Mouse (Mus musculus): ENCODE measurements around the gene Hist1h3d. TPM values are rescaled to one million over a fixed set of nuclear protein-coding genes. Genes with fewer than 3 reads are reported as not detected.
A peak's percentile ranks its signal among the peaks of the same experiment; 100 is the strongest.
"Not testable (repeated sequence)": the region's sequence is repeated elsewhere in the genome, so short reads cannot be mapped to it uniquely, and the experiment has no call there.

Hist1h3d gene
- polyA plus RNA-seq, 2 experiments = 7.2 to 20.4 TPM

GRCm38 (mm10) chr13:23543965-23544786, 31.4 kb upstream of the Hist1h3d start, which contains the start of gene Hist1h3f:
Hist1h3f (plus strand) TSS chr13:23544052.
- no peaks in the 10 kb centered on the region for H3K27me3 ChIP-seq (ENCODE audit: control insufficient read depth, insufficient read depth, low read length)
- under 1% methylated on average over 30 of the region's 45 CpGs for WGBS (ENCODE audit: insufficient replicate concordance)
- peak within 1 kb of the TSS; percentile 66 to 75 for H3K4me3 ChIP-seq (ENCODE audit: insufficient read depth in 1 of 2, low read depth in 2 of 2, low read length in 2 of 2)
- peak within 1 kb of the TSS; percentile 96 for H3K9ac ChIP-seq (replicated peaks)
- peak within 1 kb of the TSS; percentile 90 for H3K4me2 ChIP-seq (ENCODE audit: low read depth)
- H3K36me3 ChIP-seq (replicated peaks; ENCODE audit: control insufficient read depth, insufficient read depth, low read depth) = no peaks in the 10 kb centered on the region
- TF ChIP-seq EP300 (IDR thresholded peaks at IDR 0.05; ENCODE audit: low read depth) (peak; percentile 77), CTCF (IDR thresholded peaks at IDR 0.05; ENCODE audit: low read depth) (no peak; the same call in 1 of the 2 replicates)
- peak; percentile 93 to 94 (median 94) for DNase-seq (ENCODE audit: low read depth in 3 of 3, low spot score in 3 of 3)
- H3K4me1 ChIP-seq (replicated peaks; ENCODE audit: control insufficient read depth in 2 of 2, insufficient read depth in 2 of 2, low read length in 1 of 2) = peaks cover 5 to 15% of the 10 kb centered on the region in 2 experiments
- H3K27ac ChIP-seq = peak within 1 kb of the TSS; percentile 99
- peak; percentile 75 for ATAC-seq (ENCODE audit: insufficient read depth)
- H3K9me3 ChIP-seq (ENCODE audit: control insufficient read depth, low read length) = no peaks in the 10 kb centered on the region

GRCm38 (mm10) chr13:23544787-23545120, 30.8 kb upstream of the Hist1h3d start:
- Histone ChIP-seq H3K9ac (replicated peaks) (peak overlapping the region; percentile 86), H3K4me1 (replicated peaks; ENCODE audit: control insufficient read depth in 2 of 2, insufficient read depth in 2 of 2, low read length in 1 of 2) (peaks cover 10 to 15% of the 10 kb centered on the region in 2 experiments), H3K27ac (peak overlapping the region; percentile 97), H3K4me3 (ENCODE audit: insufficient read depth in 1 of 2, low read depth in 2 of 2, low read length in 2 of 2) (peak overlapping the region; percentile 55 to 59), H3K4me2 (ENCODE audit: low read depth) (peak overlapping the region; percentile 90)
- H3K9me3 ChIP-seq (ENCODE audit: control insufficient read depth, low read length); ATAC-seq (ENCODE audit: insufficient read depth); DNase-seq (ENCODE audit: low read depth in 3 of 3, low spot score in 3 of 3); H3K27me3 ChIP-seq (ENCODE audit: control insufficient read depth, insufficient read depth, low read length); H3K36me3 ChIP-seq (replicated peaks; ENCODE audit: control insufficient read depth, insufficient read depth, low read depth): not testable (repeated sequence)
- whole genome bisulfite sequencing (ENCODE audit: insufficient replicate concordance) = 0% methylated on average over 11 of the region's 14 CpGs

GRCm38 (mm10) chr13:23546694-23547093, 28.9 kb upstream of the Hist1h3d start:
- Histone ChIP-seq H3K36me3 (replicated peaks; ENCODE audit: control insufficient read depth, insufficient read depth, low read depth) (no peaks in the 10 kb centered on the region), H3K9me3 (ENCODE audit: control insufficient read depth, low read length) (no peaks in the 10 kb centered on the region), H3K4me1 (replicated peaks; ENCODE audit: control insufficient read depth in 2 of 2, insufficient read depth in 2 of 2, low read length in 1 of 2) (peaks cover 5 to 15% of the 10 kb centered on the region in 2 experiments), H3K4me2 (ENCODE audit: low read depth) (peak overlapping the region; percentile 60), H3K27me3 (ENCODE audit: control insufficient read depth, insufficient read depth, low read length) (no peaks in the 10 kb centered on the region), H3K27ac (peak overlapping the region; percentile 89), H3K4me3 (ENCODE audit: insufficient read depth in 1 of 2, low read depth in 2 of 2, low read length in 2 of 2) (no peak overlapping the region), H3K9ac (replicated peaks) (peak overlapping the region; percentile 28; the same call in 1 of the 2 replicates)
- no peak for TF ChIP-seq EP300 (IDR thresholded peaks at IDR 0.05; ENCODE audit: low read depth)
- TF ChIP-seq CTCF (IDR thresholded peaks at IDR 0.05; ENCODE audit: low read depth) = no peak
- no peak for DNase-seq (ENCODE audit: low read depth in 3 of 3, low spot score in 3 of 3)
- no peak for ATAC-seq (ENCODE audit: insufficient read depth)
- 69% methylated on average over 5 of the region's 5 CpGs for WGBS (ENCODE audit: insufficient replicate concordance)

GRCm38 (mm10) chr13:23550761-23551145, 24.8 kb upstream of the Hist1h3d start:
- ATAC-seq (ENCODE audit: insufficient read depth) (peak; percentile 6; the same call in 1 of the 2 replicates), DNase-seq (ENCODE audit: low read depth in 3 of 3, low spot score in 3 of 3) (peak in 1 of 3 experiments; percentile 74)
- Histone ChIP-seq H3K27ac (peak overlapping the region; percentile 98), H3K9me3 (ENCODE audit: control insufficient read depth, low read length) (no peaks in the 10 kb centered on the region), H3K4me2 (ENCODE audit: low read depth) (peak overlapping the region; percentile 66), H3K4me3 (ENCODE audit: insufficient read depth in 1 of 2, low read depth in 2 of 2, low read length in 2 of 2) (peak overlapping the region; percentile 58 to 61), H3K4me1 (replicated peaks; ENCODE audit: control insufficient read depth in 2 of 2, insufficient read depth in 2 of 2, low read length in 1 of 2) (peaks cover 18 to 31% of the 10 kb centered on the region in 2 experiments), H3K36me3 (replicated peaks; ENCODE audit: control insufficient read depth, insufficient read depth, low read depth) (no peaks in the 10 kb centered on the region), H3K27me3 (ENCODE audit: control insufficient read depth, insufficient read depth, low read length) (no peaks in the 10 kb centered on the region), H3K9ac (replicated peaks) (peak overlapping the region; percentile 89)
- no peak for TF ChIP-seq EP300 (IDR thresholded peaks at IDR 0.05; ENCODE audit: low read depth)
- no peak for TF ChIP-seq CTCF (IDR thresholded peaks at IDR 0.05; ENCODE audit: low read depth)
- 2% methylated on average over 3 of the region's 3 CpGs for WGBS (ENCODE audit: insufficient replicate concordance)

GRCm38 (mm10) chr13:23551146-23551834, 24.3 kb upstream of the Hist1h3d start, which contains the start of gene Hist1h4f:
Hist1h4f (minus strand) TSS chr13:23551648.
- TF ChIP-seq EP300 (IDR thresholded peaks at IDR 0.05; ENCODE audit: low read depth) (peak; percentile 93), CTCF (IDR thresholded peaks at IDR 0.05; ENCODE audit: low read depth) (peak; percentile 54)
- not testable (repeated sequence) for H3K36me3 ChIP-seq (replicated peaks; ENCODE audit: control insufficient read depth, insufficient read depth, low read depth); H3K27me3 ChIP-seq (ENCODE audit: control insufficient read depth, insufficient read depth, low read length); H3K9me3 ChIP-seq (ENCODE audit: control insufficient read depth, low read length)
- peak; percentile 94 to 95 (median 95) for DNase-seq (ENCODE audit: low read depth in 3 of 3, low spot score in 3 of 3)
- Histone ChIP-seq H3K4me1 (replicated peaks; ENCODE audit: control insufficient read depth in 2 of 2, insufficient read depth in 2 of 2, low read length in 1 of 2) (peaks cover 18 to 28% of the 10 kb centered on the region in 2 experiments), H3K27ac (peak within 1 kb of the TSS; percentile 98), H3K4me2 (ENCODE audit: low read depth) (peak within 1 kb of the TSS; percentile 66), H3K4me3 (ENCODE audit: insufficient read depth in 1 of 2, low read depth in 2 of 2, low read length in 2 of 2) (peak within 1 kb of the TSS; percentile 58 to 61), H3K9ac (replicated peaks) (peak within 1 kb of the TSS; percentile 89)
- peak; percentile 62 for ATAC-seq (ENCODE audit: insufficient read depth)
- WGBS (ENCODE audit: insufficient replicate concordance) = 0% methylated on average over 45 of the region's 47 CpGs

Data from liver, embryonic 14.5 days (tissue).